Mouse (Mus musculus) testis, adult 2 months (tissue): ENCODE results near the gene Orm1.

ENCODE experiments used
- CTCF ChIP-seq: fragments of 200-500 bp; IDR thresholded peaks from 2 replicates; pipeline ENCODE4 v1.5.1; 2012; ENCODE audit warnings: low read depth, mild to moderate bottlenecking, inconsistent platforms, low read length, moderate library complexity; ENCODE audit not compliant: control insufficient read depth, insufficient read depth, insufficient replicate concordance
- POLR2A ChIP-seq: fragments of 200-500 bp; IDR thresholded peaks from 2 replicates; pipeline ENCODE4 v1.6.1; 2012; ENCODE audit warnings: low read depth, mild to moderate bottlenecking, inconsistent platforms, low read length, moderate library complexity; ENCODE audit not compliant: control insufficient read depth

DNA sequence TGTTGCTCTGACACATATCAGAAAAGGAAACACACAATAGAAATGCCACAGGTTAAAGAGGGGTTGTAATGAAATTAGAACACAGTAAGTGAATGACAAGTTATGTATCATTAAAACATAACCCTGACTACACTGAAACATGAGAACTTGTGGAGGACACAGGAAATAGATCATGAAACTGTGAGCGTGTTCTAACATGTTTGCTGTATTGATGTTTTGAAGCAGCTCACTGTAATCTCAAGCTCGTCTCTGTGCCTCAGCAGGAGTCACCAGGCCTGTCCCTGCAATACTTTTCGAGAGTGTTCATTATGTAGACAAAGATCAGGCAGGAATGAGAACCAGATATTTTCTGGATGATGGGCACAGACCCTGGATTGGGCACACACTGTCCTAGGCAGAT, 752 bp upstream of the Orm1 start:
- TF ChIP-seq POLR2A (no peak), CTCF (no peak)
